Mouse (Mus musculus) erythroblast, embryonic 14.5 days (primary cell): ENCODE measurements around the gene Wdr54.

Experiments
- GATA1 ChIP-seq: IDR thresholded peaks from 2 replicates; pipeline ENCODE4 v1.6.1; 2012; ENCODE audit warnings: low read length, inconsistent platforms, mixed read lengths
- TAL1 ChIP-seq: IDR thresholded peaks from 3 replicates; pipeline ENCODE4 v1.6.1; 2012; ENCODE audit warnings: low read length, inconsistent platforms, mixed read lengths

GRCm38 (mm10) chr6:83145805-83146204 is 10.4 kb downstream of the Wdr54 start:
- TF ChIP-seq TAL1 (no peak), GATA1 (no peak)
